Mouse (Mus musculus) megakaryocyte, embryonic 14.5 days (primary cell): ENCODE results near the gene Akap8l. TPM values are rescaled to one million over a fixed set of nuclear protein-coding genes. Genes with fewer than 3 reads are reported as not detected.

Experiments used
- H3K27me3 ChIP-seq: replicated peaks from 2 replicates; pipeline ENCODE3; 2012; ENCODE audit warnings: inconsistent platforms
- H3K36me3 ChIP-seq: replicated peaks from 2 replicates; pipeline ENCODE3; 2012; ENCODE audit warnings: low read length, inconsistent platforms, mixed read lengths
- H3K4me1 ChIP-seq: 2 replicates; pipeline ENCODE4 v1.6.1; 2012; ENCODE audit warnings: inconsistent platforms
- H3K4me3 ChIP-seq: replicated peaks from 2 replicates; pipeline ENCODE3; 2012; ENCODE audit warnings: moderate library complexity, mild to moderate bottlenecking, inconsistent platforms
- H3K9me3 ChIP-seq: 2 replicates; pipeline ENCODE4 v1.6.1; 2012; ENCODE audit warnings: inconsistent platforms
- FLI1 ChIP-seq: IDR thresholded peaks from 2 replicates; pipeline ENCODE4 v1.6.1; 2012; ENCODE audit warnings: low read length, inconsistent platforms, mixed read lengths
- GATA1 ChIP-seq: IDR thresholded peaks from 3 replicates; pipeline ENCODE4 v1.6.1; 2012; ENCODE audit warnings: mixed read lengths, low read length, inconsistent platforms, borderline replicate concordance
- polyA plus RNA-seq: library from polyadenylated mRNA; stranded (reverse); fragments of >175 nt; gene quantifications from 2 replicates; pipeline ENCODE4 v1.2.3, GENCODE M21; 2012; ENCODE audit warnings: low replicate concordance; ENCODE audit not compliant: insufficient read depth

Gene Akap8l
- polyA plus RNA-seq, 1 experiment = 157 TPM

DNA sequence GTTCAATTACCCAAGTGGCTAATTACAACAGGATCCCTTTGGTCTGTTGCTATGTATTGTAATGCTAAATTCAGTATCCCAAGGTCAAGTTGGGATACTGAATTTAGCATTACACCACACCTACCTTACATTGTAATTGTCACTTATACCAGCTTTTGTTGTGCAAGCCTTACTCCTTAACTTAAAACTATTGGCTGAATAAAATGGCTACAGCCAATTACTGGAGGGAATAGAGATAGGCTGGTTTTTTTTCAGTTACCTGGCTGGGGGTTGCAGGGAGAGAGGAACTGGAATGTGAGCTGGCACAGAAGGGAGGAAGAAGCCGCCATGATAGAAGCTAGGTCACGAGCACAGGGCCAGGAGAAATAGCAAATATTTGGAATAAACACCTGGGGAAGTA, 54.5 kb downstream of the Akap8l start:
- Histone ChIP-seq H3K4me3 (no peak overlapping the region), H3K27me3 (no peaks in the 10 kb centered on the region), H3K4me1 (no peaks in the 10 kb centered on the region), H3K9me3 (peaks cover 6% of the 10 kb centered on the region; the same call in 1 of the 2 replicates), H3K36me3 (peaks cover 9% of the 10 kb centered on the region)
- TF ChIP-seq FLI1 (no peak), GATA1 (no peak)

DNA sequence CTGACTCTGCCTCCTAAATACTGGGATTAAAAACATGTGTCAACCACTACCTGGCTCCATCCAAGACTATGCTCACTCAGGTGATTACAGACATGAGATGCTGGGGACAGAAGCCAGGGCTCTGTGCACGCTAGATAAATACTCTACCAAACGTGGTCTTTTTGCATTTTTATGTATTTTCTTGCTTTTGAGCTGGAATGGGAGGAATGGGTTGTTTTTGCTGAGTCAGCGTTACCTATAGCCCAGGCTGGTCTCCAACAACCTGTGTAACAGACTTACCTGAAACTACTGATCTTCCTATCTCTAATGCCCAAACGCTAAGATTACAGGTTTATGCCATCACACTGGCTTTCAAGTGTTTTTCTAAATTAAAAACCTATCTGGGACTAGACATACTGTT, 55.2 kb downstream of the Akap8l start:
- TF ChIP-seq FLI1 = no peak
- TF ChIP-seq GATA1 = no peak
- H3K4me3 ChIP-seq = no peak overlapping the region
- peaks cover 6% of the 10 kb centered on the region; the same call in 1 of the 2 replicates for H3K9me3 ChIP-seq
- no peaks in the 10 kb centered on the region for H3K4me1 ChIP-seq
- no peaks in the 10 kb centered on the region for H3K27me3 ChIP-seq
- H3K36me3 ChIP-seq = peaks cover 9% of the 10 kb centered on the region

GRCm38 (mm10) chr17:32285138-32285670, 65.2 kb downstream of the Akap8l start:
- Histone ChIP-seq H3K4me1 (peaks cover 29% of the 10 kb centered on the region), H3K36me3 (peaks cover 4% of the 10 kb centered on the region), H3K9me3 (no peaks in the 10 kb centered on the region), H3K27me3 (no peaks in the 10 kb centered on the region), H3K4me3 (peak overlapping the region; percentile 98)
- TF ChIP-seq GATA1 (no peak), FLI1 (no peak)

- Histone ChIP-seq H3K36me3 (peaks cover 2% of the 10 kb centered on the region), H3K9me3 (no peaks in the 10 kb centered on the region), H3K4me3 (peak within 1 kb of the TSS; percentile 98), H3K4me1 (peaks cover 36% of the 10 kb centered on the region), H3K27me3 (no peaks in the 10 kb centered on the region)
- no peak for TF ChIP-seq GATA1
- TF ChIP-seq FLI1 = no peak
Measured at GRCm38 (mm10) chr17:32284262-32285137, 65.9 kb downstream of the Akap8l start, which contains the start of gene Brd4. Gene Brd4, minus strand, starts transcription at chr17:32284722.

DNA sequence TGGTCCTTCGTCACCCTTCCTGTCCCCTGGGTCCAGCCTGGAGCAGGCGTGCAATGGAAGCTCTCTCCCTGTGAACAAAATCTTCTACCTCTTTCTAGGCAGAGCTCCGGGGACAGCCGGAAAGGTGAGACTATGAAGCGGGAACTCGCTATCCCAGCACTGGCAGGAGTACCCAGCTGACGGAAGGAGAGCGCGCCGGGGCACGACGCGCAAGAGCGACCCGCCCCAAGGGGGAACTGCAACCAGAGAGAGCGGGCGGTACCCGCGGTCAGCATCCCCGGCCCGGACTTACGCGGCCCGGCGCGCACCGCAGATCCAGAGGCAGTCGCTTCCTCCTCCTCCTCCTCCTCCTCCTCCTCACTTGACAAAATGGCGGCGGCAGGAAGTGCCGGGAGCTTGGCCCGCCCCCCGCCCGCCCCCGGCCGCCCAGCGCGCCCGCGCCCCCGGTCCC, 66.6 kb downstream of the Akap8l start:
- H3K9me3 ChIP-seq = no peaks in the 10 kb centered on the region
- peaks cover 39% of the 10 kb centered on the region for H3K4me1 ChIP-seq
- peak overlapping the region; percentile 98 for H3K4me3 ChIP-seq
- no peak for TF ChIP-seq GATA1
- TF ChIP-seq FLI1 = no peak
- H3K36me3 ChIP-seq = peaks cover 7% of the 10 kb centered on the region
- no peaks in the 10 kb centered on the region for H3K27me3 ChIP-seq

GRCm38 (mm10) chr17:32283341-32283740, 67.1 kb downstream of the Akap8l start:
- H3K4me1 ChIP-seq = peaks cover 43% of the 10 kb centered on the region
- no peaks in the 10 kb centered on the region for H3K9me3 ChIP-seq
- H3K36me3 ChIP-seq = peaks cover 8% of the 10 kb centered on the region
- no peak for TF ChIP-seq FLI1
- no peak for TF ChIP-seq GATA1
- no peaks in the 10 kb centered on the region for H3K27me3 ChIP-seq
- H3K4me3 ChIP-seq = peak overlapping the region; percentile 98

DNA sequence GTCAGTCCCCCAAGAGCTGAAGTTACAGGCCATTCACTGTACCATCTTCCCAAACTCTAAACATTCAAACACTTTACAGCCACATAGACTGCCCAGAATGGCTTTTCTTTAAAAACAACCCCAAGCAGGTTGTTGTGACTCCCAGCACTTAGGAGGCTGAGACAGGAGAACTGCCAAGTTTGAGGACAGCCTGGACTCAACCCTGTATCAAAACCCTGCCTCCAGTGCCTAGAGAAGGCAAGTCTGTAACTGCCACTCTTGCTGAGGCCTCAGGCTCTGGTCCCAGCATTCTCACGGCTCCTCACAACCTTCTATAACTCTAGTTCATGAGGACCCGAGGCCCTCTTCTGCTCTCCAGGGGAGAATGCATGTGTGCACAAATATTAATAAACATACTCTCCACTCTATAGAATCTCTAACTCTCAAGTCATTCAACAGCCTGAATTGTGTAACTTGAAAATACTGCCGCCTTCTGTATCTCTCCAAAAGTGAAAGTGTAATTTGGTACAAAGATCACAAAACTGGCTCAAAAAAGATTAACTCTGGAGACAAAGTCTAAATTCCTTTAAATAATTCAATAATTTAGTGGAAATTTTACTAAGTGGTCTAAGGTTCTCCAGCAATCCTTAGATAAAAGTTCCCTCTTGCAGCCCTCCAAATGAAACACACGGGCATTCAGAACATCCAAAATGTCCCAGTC, 68.6 kb downstream of the Akap8l start:
- Histone ChIP-seq H3K4me1 (peaks cover 49% of the 10 kb centered on the region), H3K4me3 (peak overlapping the region; percentile 79), H3K9me3 (no peaks in the 10 kb centered on the region), H3K27me3 (no peaks in the 10 kb centered on the region), H3K36me3 (peaks cover 6% of the 10 kb centered on the region)
- TF ChIP-seq FLI1 (no peak), GATA1 (no peak)

GRCm38 (mm10) chr17:32281126-32281525, 69.3 kb downstream of the Akap8l start:
- peaks cover 56% of the 10 kb centered on the region for H3K4me1 ChIP-seq
- H3K27me3 ChIP-seq = no peaks in the 10 kb centered on the region
- peaks cover 10% of the 10 kb centered on the region for H3K36me3 ChIP-seq
- TF ChIP-seq FLI1 = no peak
- TF ChIP-seq GATA1 = no peak
- peak overlapping the region; percentile 46 for H3K4me3 ChIP-seq
- no peaks in the 10 kb centered on the region for H3K9me3 ChIP-seq

DNA sequence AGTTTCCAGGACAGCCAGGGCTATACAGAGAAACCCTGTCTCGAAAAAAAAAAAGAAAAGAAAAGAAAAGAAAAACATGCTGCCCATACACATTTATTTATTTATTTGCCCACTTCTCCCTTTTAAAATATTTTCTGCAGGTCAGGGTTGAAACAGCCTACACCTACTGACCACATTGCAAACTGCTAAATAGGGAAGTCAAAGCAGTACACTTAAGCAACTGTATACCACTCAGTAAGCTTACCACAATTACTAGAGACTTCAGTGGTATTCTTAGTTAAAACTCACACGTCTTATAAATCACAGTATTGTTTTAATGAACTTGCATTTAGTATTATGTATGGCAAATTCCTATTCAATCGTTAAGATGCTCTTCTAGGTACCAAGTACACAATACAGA, 69.8 kb downstream of the Akap8l start:
- Histone ChIP-seq H3K4me3 (no peak overlapping the region), H3K27me3 (no peaks in the 10 kb centered on the region), H3K4me1 (peaks cover 61% of the 10 kb centered on the region), H3K36me3 (peaks cover 15% of the 10 kb centered on the region), H3K9me3 (no peaks in the 10 kb centered on the region)
- no peak for TF ChIP-seq FLI1
- TF ChIP-seq GATA1 = no peak
